11 mouse cellular contexts compared by ENCODE assay signal in the genomic region with DNA sequence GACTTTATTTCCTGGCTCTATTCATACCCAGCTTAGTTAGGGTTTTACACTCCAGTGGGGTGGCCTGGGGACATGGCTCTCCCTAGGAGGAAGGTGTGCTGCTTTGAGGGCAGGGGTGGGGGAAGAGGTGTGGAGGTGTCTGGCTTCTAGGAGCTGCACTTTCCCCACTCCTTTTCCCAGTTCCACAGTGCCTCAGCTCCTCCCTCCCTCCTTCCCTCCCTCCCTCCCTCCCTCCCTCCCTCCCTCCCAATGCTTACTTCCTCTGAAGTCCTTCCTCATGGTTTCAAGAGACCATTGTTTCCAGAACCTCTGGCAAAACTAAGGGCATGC. TPM values are rescaled to one million over a fixed set of nuclear protein-coding genes. Genes with fewer than 3 reads are reported as not detected.
DNase-seq lines count a peak whose midpoint lies in the region; ATAC-seq lines count a peak whose summit lies in the region.
"Had no signal": no experiment of that assay in that cellular context is flagged by ENCODE, and none has a peak within 500 bp of the region (broad histone marks: within the 10 kb centered on the region; RNA-seq: fewer than 3 reads in every experiment).

No protein-coding gene starts in this region.

- DNase-seq in heart, postnatal 14 days: no peak
- DNase-seq in midbrain, embryonic 10.5 days (ENCODE audit: low spot score): no peak
- DNase-seq in kidney, postnatal 10 days: peak; percentile 46
- DNase-seq in cerebellum, postnatal 10 days: no peak
- no peak for DNase-seq in left cerebral cortex, adult 11 months (ENCODE audit: low spot score)
- no peak for DNase-seq in thymus, postnatal 25 days

- ATAC-seq in heart, embryonic 15.5 days (replicated peaks; ENCODE audit: insufficient number of reproducible peaks, insufficient read depth, low FRiP score, low read depth): no peak
- no peak for ATAC-seq in midbrain, embryonic 13.5 days
- ATAC-seq: forebrain, embryonic 13.5 days had no signal

- H3K9ac ChIP-seq in heart, embryonic 15.5 days: no peak overlapping the region
- H3K9ac ChIP-seq in midbrain, embryonic 13.5 days (replicated peaks): no peak overlapping the region
- H3K9ac ChIP-seq: forebrain, embryonic 13.5 days had no signal

- H3K4me2 ChIP-seq in heart, embryonic 15.5 days: no peak overlapping the region
- no peak overlapping the region for H3K4me2 ChIP-seq in midbrain, embryonic 13.5 days (replicated peaks)
- H3K4me2 ChIP-seq: forebrain, embryonic 13.5 days; liver, embryonic 11.5 days had no signal

- H3K36me3 ChIP-seq in heart, embryonic 15.5 days: peaks cover 34% of the 10 kb centered on the region
- peaks cover 51% of the 10 kb centered on the region for H3K36me3 ChIP-seq in midbrain, embryonic 13.5 days
- H3K36me3 ChIP-seq in midbrain, embryonic 10.5 days: peaks cover 76% of the 10 kb centered on the region

- H3K27ac ChIP-seq in heart, embryonic 15.5 days: peak overlapping the region; percentile 39
- H3K27ac ChIP-seq in midbrain, embryonic 13.5 days: peak overlapping the region; percentile 2; the same call in 1 of the 2 replicates
- no peak overlapping the region for H3K27ac ChIP-seq in midbrain, embryonic 10.5 days (replicated peaks)
- H3K27ac ChIP-seq: forebrain, embryonic 13.5 days had no signal

- H3K27me3 ChIP-seq in heart, embryonic 15.5 days: no peaks in the 10 kb centered on the region
- no peaks in the 10 kb centered on the region for H3K27me3 ChIP-seq in midbrain, embryonic 13.5 days
- no peaks in the 10 kb centered on the region for H3K27me3 ChIP-seq in midbrain, embryonic 10.5 days (ENCODE audit: low read depth, poor library complexity, severe bottlenecking)
- H3K27me3 ChIP-seq: forebrain, embryonic 13.5 days had no signal

- H3K4me3 ChIP-seq in heart, embryonic 15.5 days: no peak overlapping the region
- H3K4me3 ChIP-seq in midbrain, embryonic 13.5 days (replicated peaks): no peak overlapping the region
- H3K4me3 ChIP-seq in midbrain, embryonic 10.5 days: no peak overlapping the region
- H3K4me3 ChIP-seq: forebrain, embryonic 13.5 days had no signal

- peaks cover 14% of the 10 kb centered on the region for H3K4me1 ChIP-seq in heart, embryonic 15.5 days (replicated peaks)
- peaks cover 9% of the 10 kb centered on the region for H3K4me1 ChIP-seq in midbrain, embryonic 13.5 days (replicated peaks)
- peaks cover 8% of the 10 kb centered on the region; the same call in 1 of the 2 replicates for H3K4me1 ChIP-seq in midbrain, embryonic 10.5 days
- H3K4me1 ChIP-seq: forebrain, embryonic 13.5 days had no signal

- intact Hi-C loops in heart, postnatal 14 days (cut with DNase I): no loop called here

- H3K9me3 ChIP-seq in heart, embryonic 15.5 days (replicated peaks): no peaks in the 10 kb centered on the region
- H3K9me3 ChIP-seq in midbrain, embryonic 13.5 days: no peaks in the 10 kb centered on the region
- H3K9me3 ChIP-seq in midbrain, embryonic 10.5 days (replicated peaks): no peaks in the 10 kb centered on the region
- H3K9me3 ChIP-seq: forebrain, embryonic 13.5 days had no signal

RNA-seq across cellular contexts. Expression of gene Nxnl2, which starts 33.2 kb away (rescaled TPM):
- 1.7 and 2.2 TPM in 2 replicates for polyA plus RNA-seq in heart, embryonic 15.5 days (2015; fragmentation: Nextera tagmentation; extraction: Ambion mirVana)
- 1 to 10 TPM; 1.1 to 1.4 TPM for total RNA-seq in heart, postnatal 14 days (2021)
- 0.50 and 0.67 TPM in 2 replicates for polyA plus RNA-seq in midbrain, embryonic 13.5 days (2015; fragmentation: Nextera tagmentation; extraction: Ambion mirVana)
- 0.30 and 0.70 TPM in 2 replicates for polyA plus RNA-seq in midbrain, embryonic 10.5 days (2016; fragmentation: Nextera tagmentation; extraction: Ambion mirVana)
- total RNA-seq: megakaryocyte-erythroid progenitor cell, adult 5-6 weeks had no signal

RNA-seq across cellular contexts. Expression of gene Spin1, which starts 37.0 kb away (rescaled TPM):
- 45.1 and 51.6 TPM in 2 replicates for polyA plus RNA-seq in heart, embryonic 15.5 days (2015; fragmentation: Nextera tagmentation; extraction: Ambion mirVana)
- 10 to 100 TPM; 37.5 to 41.0 TPM for total RNA-seq in heart, postnatal 14 days (2021)
- polyA plus RNA-seq in midbrain, embryonic 13.5 days (2015; fragmentation: Nextera tagmentation; extraction: Ambion mirVana): 136 and 144 TPM in 2 replicates
- 73.8 and 84.8 TPM in 2 replicates for polyA plus RNA-seq in midbrain, embryonic 10.5 days (2016; fragmentation: Nextera tagmentation; extraction: Ambion mirVana)
